Mouse (Mus musculus) adrenal gland, postnatal 36 days (tissue): ENCODE measurements around the gene Snn. TPM values are rescaled to one million over a fixed set of nuclear protein-coding genes. Genes with fewer than 3 reads are reported as not detected.

Experiments
- DNase-seq, 2 experiments: peaks; one replicate each; pipeline ENCODE4 v3.0.0; 2021; ENCODE audit warnings: mixed read lengths in 1 of 2
- total RNA-seq, 2 experiments: library from RNA; stranded (reverse); gene quantifications; 2 replicates each; pipeline ENCODE4 v1.2.3; 2021

Gene Snn
- total RNA-seq, 2 experiments from 2014 or later: 13.8 to 14.4 TPM

- DNase-seq: no peak
These were observed 13.6 kb upstream of the Snn start for GRCm38 (mm10) chr16:11047130-11047529.

- no peak for DNase-seq
These were observed 10.5 kb upstream of the Snn start for GRCm38 (mm10) chr16:11050226-11050625.

GRCm38 (mm10) chr16:11051134-11051533 lies 9.6 kb upstream of the Snn start:
- no peak for DNase-seq

- no peak for DNase-seq
These were observed 6.3 kb upstream of the Snn start for GRCm38 (mm10) chr16:11054409-11054808.

- no peak for DNase-seq
These were observed 5.9 kb upstream of the Snn start for GRCm38 (mm10) chr16:11054871-11055270.

- no peak for DNase-seq
These were observed 4.8 kb upstream of the Snn start for GRCm38 (mm10) chr16:11055916-11056315.

- peak; percentile 77 to 85 for DNase-seq
These were observed 2.3 kb downstream of the Snn start for GRCm38 (mm10) chr16:11062794-11063721.

- no peak for DNase-seq
These were observed 3.6 kb downstream of the Snn start for GRCm38 (mm10) chr16:11064341-11064740.

- DNase-seq: no peak
These were observed 4.0 kb downstream of the Snn start for GRCm38 (mm10) chr16:11064742-11065141.

GRCm38 (mm10) chr16:11065431-11065830 lies 4.7 kb downstream of the Snn start:
- no peak for DNase-seq

- peak; percentile 99 for DNase-seq
These were observed 5.5 kb downstream of the Snn start, which contains the start of gene Litaf for GRCm38 (mm10) chr16:11066029-11066832. TSS of gene Litaf (minus strand) at chr16:11066157.

- peak; percentile 58 to 71 for DNase-seq
These were observed 6.1 kb downstream of the Snn start for GRCm38 (mm10) chr16:11066833-11067191.

- DNase-seq: no peak
These were observed 7.9 kb downstream of the Snn start for GRCm38 (mm10) chr16:11068666-11069065.

GRCm38 (mm10) chr16:11069271-11069670 lies 8.5 kb downstream of the Snn start:
- DNase-seq: no peak

- peak; percentile 16 to 35 for DNase-seq
These were observed 9.1 kb downstream of the Snn start for GRCm38 (mm10) chr16:11069710-11070420.

GRCm38 (mm10) chr16:11071176-11071575 lies 10.4 kb downstream of the Snn start:
- DNase-seq: peak; percentile 43 to 46

- DNase-seq: no peak
These were observed 11.1 kb downstream of the Snn start for GRCm38 (mm10) chr16:11071887-11072286.

GRCm38 (mm10) chr16:11072454-11072853 lies 11.7 kb downstream of the Snn start:
- peak; percentile 57 to 76 for DNase-seq

- DNase-seq: peak; percentile 46 to 48
These were observed 12.3 kb downstream of the Snn start for GRCm38 (mm10) chr16:11073060-11073459.

- DNase-seq: no peak
These were observed 17.0 kb downstream of the Snn start for GRCm38 (mm10) chr16:11077601-11078201.

GRCm38 (mm10) chr16:11078216-11078869 lies 17.6 kb downstream of the Snn start:
- DNase-seq: no peak
